Mouse (Mus musculus) embryonic facial prominence, embryonic 11.5 days (tissue): ENCODE measurements at regions not wholly inside any gene's neighbourhood (a gene's known extent, or its start where the extent isn't known, plus 50 kb on each side); places are given as distances from the start of the nearest gene placed in this dataset.

ENCODE experiments used
- ATAC-seq: fragments of 200-750 bp; cut with Nextera tagmentation; replicated peaks from 2 replicates; pipeline ENCODE4 v1.8.0; 2017; ENCODE audit warnings: low read depth; ENCODE audit not compliant: insufficient number of reproducible peaks, low FRiP score, low TSS enrichment
- DNase-seq: peaks from one replicate; pipeline ENCODE4 v3.0.0-alpha.2; 2015; ENCODE audit warnings: low spot score
- H3K27ac ChIP-seq: fragments of 300-500 bp; sonication (generic); replicated peaks from 2 replicates; pipeline ENCODE4 v1.5.1; 2014; ENCODE audit warnings: mild to moderate bottlenecking, low read depth, low read length, control low read depth
- H3K27me3 ChIP-seq: fragments of 300-500 bp; sonication (generic); 2 replicates; pipeline ENCODE4 v1.6.1; 2014; ENCODE audit warnings: mild to moderate bottlenecking, low read length, moderate library complexity, mixed read lengths; ENCODE audit not compliant: control insufficient read depth, insufficient read depth
- H3K36me3 ChIP-seq: fragments of 300-500 bp; sonication (generic); replicated peaks from 2 replicates; pipeline ENCODE4 v1.6.1; 2014; ENCODE audit warnings: low read depth, mild to moderate bottlenecking, low read length, moderate library complexity, mixed read lengths; ENCODE audit not compliant: control insufficient read depth, insufficient read depth
- H3K4me1 ChIP-seq: fragments of 300-500 bp; sonication (generic); 2 replicates; pipeline ENCODE4 v1.6.1; 2014; ENCODE audit warnings: low read length, mixed read lengths; ENCODE audit not compliant: control insufficient read depth, insufficient read depth
- H3K4me2 ChIP-seq: fragments of 300-500 bp; sonication (generic); 2 replicates; pipeline ENCODE4 v1.6.1; 2014; ENCODE audit warnings: low read depth, mild to moderate bottlenecking, control low read depth, low read length, moderate library complexity
- H3K4me3 ChIP-seq: fragments of 300-500 bp; sonication (generic); 2 replicates; pipeline ENCODE4 v1.5.1; 2014; ENCODE audit warnings: low read depth, low read length, control low read depth
- H3K9ac ChIP-seq: fragments of 300-500 bp; sonication (generic); replicated peaks from 2 replicates; pipeline ENCODE4 v1.6.1; 2014; ENCODE audit warnings: mild to moderate bottlenecking, control low read depth, low read length
- H3K9me3 ChIP-seq: fragments of 300-500 bp; sonication (generic); replicated peaks from 2 replicates; pipeline ENCODE4 v1.6.1; 2016; ENCODE audit warnings: mild to moderate bottlenecking, low read length, inconsistent platforms, mixed read lengths; ENCODE audit not compliant: control insufficient read depth
- WGBS: fragments of 180-500 bp; shearing (Covaris S2); extraction: QIAGEN DNeasy Blood & Tissue Kit; methylation state at CpG from one replicate; pipeline ENCODE4 v1.1.7; 2014; 5-methylcytosine and 5-hydroxymethylcytosine counted together

GRCm38 (mm10) chr1:185067661-185068060 lies 68.3 kb upstream of the Mark1 start:
- Histone ChIP-seq H3K4me3 (no peak overlapping the region), H3K27me3 (no peaks in the 10 kb centered on the region), H3K36me3 (no peaks in the 10 kb centered on the region), H3K9me3 (no peaks in the 10 kb centered on the region), H3K27ac (no peak overlapping the region), H3K4me2 (no peak overlapping the region), H3K9ac (no peak overlapping the region), H3K4me1 (no peaks in the 10 kb centered on the region)
- ATAC-seq (no peak), DNase-seq (no peak)
- 74% methylated on average over 5 of the region's 5 CpGs for WGBS

- no peaks in the 10 kb centered on the region for H3K4me1 ChIP-seq
- DNase-seq = no peak
- H3K9me3 ChIP-seq = no peaks in the 10 kb centered on the region
- H3K27me3 ChIP-seq = no peaks in the 10 kb centered on the region
- 46% methylated on average over 3 of the region's 3 CpGs for WGBS
- no peak overlapping the region for H3K27ac ChIP-seq
- no peak overlapping the region for H3K4me3 ChIP-seq
- no peak overlapping the region for H3K9ac ChIP-seq
- H3K36me3 ChIP-seq = no peaks in the 10 kb centered on the region
- ATAC-seq = no peak
- no peak overlapping the region for H3K4me2 ChIP-seq
Observed at GRCm38 (mm10) chr1:185065056-185065455, 65.7 kb upstream of the Mark1 start.

- DNase-seq = no peak
- H3K9ac ChIP-seq = no peak overlapping the region
- H3K4me2 ChIP-seq = no peak overlapping the region
- no peaks in the 10 kb centered on the region for H3K9me3 ChIP-seq
- no peaks in the 10 kb centered on the region for H3K4me1 ChIP-seq
- no peaks in the 10 kb centered on the region for H3K27me3 ChIP-seq
- H3K4me3 ChIP-seq = no peak overlapping the region
- WGBS = 81% methylated on average over 11 of the region's 11 CpGs
- no peaks in the 10 kb centered on the region for H3K36me3 ChIP-seq
- H3K27ac ChIP-seq = no peak overlapping the region
- ATAC-seq = no peak
Observed at GRCm38 (mm10) chr1:185062103-185062502, 62.7 kb upstream of the Mark1 start.

- 89% methylated on average over 15 of the region's 15 CpGs for WGBS
- H3K9me3 ChIP-seq = no peaks in the 10 kb centered on the region
- no peak overlapping the region for H3K4me2 ChIP-seq
- H3K36me3 ChIP-seq = no peaks in the 10 kb centered on the region
- no peak overlapping the region for H3K9ac ChIP-seq
- no peak overlapping the region for H3K4me3 ChIP-seq
- no peaks in the 10 kb centered on the region for H3K27me3 ChIP-seq
- DNase-seq (no peak), ATAC-seq (no peak)
- H3K27ac ChIP-seq = no peak overlapping the region
- H3K4me1 ChIP-seq = no peaks in the 10 kb centered on the region
Observed at GRCm38 (mm10) chr1:185057443-185057842, 58.1 kb upstream of the Mark1 start.

- Histone ChIP-seq H3K4me2 (no peak overlapping the region), H3K4me3 (no peak overlapping the region), H3K9ac (no peak overlapping the region), H3K36me3 (no peaks in the 10 kb centered on the region), H3K4me1 (no peaks in the 10 kb centered on the region), H3K27ac (no peak overlapping the region), H3K9me3 (no peaks in the 10 kb centered on the region), H3K27me3 (no peaks in the 10 kb centered on the region)
- no peak for ATAC-seq
- 77% methylated on average over 6 of the region's 6 CpGs for WGBS
- no peak for DNase-seq
Observed at GRCm38 (mm10) chr1:185052700-185053099, 53.3 kb upstream of the Mark1 start.

- DNase-seq (no peak), ATAC-seq (no peak)
Observed at GRCm38 (mm10) chr1:185049980-185050379, 50.6 kb upstream of the Mark1 start.

More at GRCm38 (mm10) chr1:185049980-185050379, 50.6 kb upstream of the Mark1 start:
- H3K9me3 ChIP-seq = no peaks in the 10 kb centered on the region
- H3K27ac ChIP-seq = no peak overlapping the region
- no peak overlapping the region for H3K9ac ChIP-seq
- no peaks in the 10 kb centered on the region for H3K27me3 ChIP-seq
- H3K36me3 ChIP-seq = no peaks in the 10 kb centered on the region
- H3K4me1 ChIP-seq = no peaks in the 10 kb centered on the region
- no peak overlapping the region for H3K4me3 ChIP-seq
- 85% methylated on average over 2 of the region's 2 CpGs for WGBS
- no peak overlapping the region for H3K4me2 ChIP-seq
